Mouse (Mus musculus): ENCODE data around the gene Ikzf3. TPM values are rescaled to one million over a fixed set of nuclear protein-coding genes. Genes with fewer than 3 reads are reported as not detected.

Ikzf3 gene
- polyA plus RNA-seq, 1 experiment from 2014 or later, result 0.20 TPM

DNA sequence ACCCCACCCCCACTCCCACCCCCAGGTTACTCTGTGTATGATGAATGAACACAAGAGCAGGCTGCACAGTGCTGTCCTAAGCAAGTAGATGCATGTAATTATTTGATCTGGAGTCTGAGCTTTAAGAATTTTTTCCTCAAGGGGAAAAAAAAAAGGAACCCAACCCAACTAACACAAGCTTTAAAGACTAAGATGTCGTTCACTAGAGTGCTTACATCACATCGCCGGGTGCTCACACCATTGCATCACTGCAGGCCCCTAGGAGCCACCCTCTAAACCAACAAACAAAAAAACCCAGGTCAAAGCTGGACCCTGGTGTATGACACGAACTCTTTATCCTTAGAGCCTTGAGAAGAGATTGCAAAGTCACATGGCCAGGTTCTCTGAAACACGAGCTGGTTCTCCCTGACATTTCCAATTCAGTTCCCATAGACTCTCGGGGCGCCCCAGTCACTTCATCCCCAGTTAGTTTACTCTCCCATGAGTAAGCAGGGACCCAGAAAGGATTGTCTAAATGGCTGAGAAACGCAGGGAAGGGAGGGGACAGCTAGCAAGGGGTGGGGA is 71.8 kb downstream of the Ikzf3 start:
- Histone ChIP-seq H3K27me3 (replicated peaks; ENCODE audit: insufficient read depth, low read length) (no peaks in the 10 kb centered on the region), H3K9ac (replicated peaks; ENCODE audit: low read depth) (no peak overlapping the region), H3K9me3 (ENCODE audit: low read length) (no peaks in the 10 kb centered on the region), H3K27ac (ENCODE audit: low read length) (no peak overlapping the region), H3K4me2 (replicated peaks; ENCODE audit: low read depth, low read length) (no peak overlapping the region), H3K36me3 (ENCODE audit: insufficient read depth, low read length) (no peaks in the 10 kb centered on the region), H3K4me3 (ENCODE audit: low read depth, low read length) (no peak overlapping the region), H3K4me1 (ENCODE audit: insufficient read depth, low read depth, low read length) (no peaks in the 10 kb centered on the region)
- no peak for DNase-seq (ENCODE audit: low spot score)
- ATAC-seq, result no peak
- WGBS, result 42% methylated on average over 8 of the region's 8 CpGs
- no peak for TF ChIP-seq CTCF (IDR thresholded peaks at IDR 0.05)
- TF ChIP-seq EP300 (IDR thresholded peaks at IDR 0.05), result no peak

DNA sequence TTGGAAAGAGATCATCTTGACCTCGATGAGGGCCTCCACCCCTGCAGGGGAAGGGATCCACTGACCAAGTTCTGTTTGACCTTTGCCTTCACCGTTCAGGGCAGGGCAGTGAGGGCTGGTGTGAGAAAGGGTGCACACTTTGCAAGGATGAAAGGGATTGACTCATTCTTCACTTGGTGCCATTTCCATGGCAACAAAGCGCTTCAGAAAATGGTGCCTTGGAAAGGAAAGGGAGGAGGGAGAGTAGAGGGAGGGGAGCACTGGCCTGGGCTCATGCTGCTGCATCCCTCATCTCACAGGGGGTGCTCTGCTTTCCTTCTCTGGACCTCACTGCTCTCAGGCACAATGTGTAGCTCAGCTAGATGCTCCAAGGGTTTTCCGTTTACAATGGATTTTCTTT is 73.1 kb downstream of the Ikzf3 start:
- Histone ChIP-seq H3K36me3 (ENCODE audit: insufficient read depth, low read length) (no peaks in the 10 kb centered on the region), H3K4me1 (ENCODE audit: insufficient read depth, low read depth, low read length) (no peaks in the 10 kb centered on the region), H3K9ac (replicated peaks; ENCODE audit: low read depth) (no peak overlapping the region), H3K27ac (ENCODE audit: low read length) (no peak overlapping the region), H3K27me3 (replicated peaks; ENCODE audit: insufficient read depth, low read length) (no peaks in the 10 kb centered on the region), H3K4me2 (replicated peaks; ENCODE audit: low read depth, low read length) (no peak overlapping the region), H3K9me3 (ENCODE audit: low read length) (no peaks in the 10 kb centered on the region), H3K4me3 (ENCODE audit: low read depth, low read length) (no peak overlapping the region)
- no peak for DNase-seq (ENCODE audit: low spot score)
- TF ChIP-seq EP300 (IDR thresholded peaks at IDR 0.05) (no peak), CTCF (IDR thresholded peaks at IDR 0.05) (no peak)
- 57% methylated on average over 4 of the region's 4 CpGs for WGBS
- ATAC-seq, result no peak

DNA sequence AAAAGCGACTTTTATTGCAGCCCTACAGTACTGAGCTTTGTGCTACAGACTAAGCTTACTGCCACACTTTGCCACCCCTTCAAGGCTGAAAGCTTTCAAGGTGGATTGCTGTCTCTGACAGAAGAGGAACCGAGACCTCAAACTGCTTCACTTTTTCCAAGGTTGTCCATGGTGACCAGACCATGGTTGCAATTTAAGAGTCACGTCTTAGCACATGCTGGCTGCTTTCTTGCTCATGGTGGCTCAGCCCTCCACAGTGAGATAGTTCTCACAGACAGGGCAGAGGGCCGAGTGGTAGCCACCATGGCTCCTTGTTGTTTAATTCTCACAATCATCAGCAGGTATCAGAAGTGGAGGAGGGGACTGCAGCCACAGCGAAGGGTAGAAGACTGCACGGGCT is 75.0 kb downstream of the Ikzf3 start:
- 62% methylated on average over 6 of the region's 6 CpGs for WGBS
- ATAC-seq (no peak), DNase-seq (ENCODE audit: low spot score) (no peak)
- H3K27ac ChIP-seq (ENCODE audit: low read length), result no peak overlapping the region
- no peaks in the 10 kb centered on the region for H3K9me3 ChIP-seq (ENCODE audit: low read length)
- H3K4me1 ChIP-seq (ENCODE audit: insufficient read depth, low read depth, low read length), result no peaks in the 10 kb centered on the region
- H3K4me3 ChIP-seq (ENCODE audit: low read depth, low read length), result no peak overlapping the region
- H3K36me3 ChIP-seq (ENCODE audit: insufficient read depth, low read length), result no peaks in the 10 kb centered on the region
- H3K27me3 ChIP-seq (replicated peaks; ENCODE audit: insufficient read depth, low read length), result no peaks in the 10 kb centered on the region
- no peak overlapping the region for H3K4me2 ChIP-seq (replicated peaks; ENCODE audit: low read depth, low read length)
- TF ChIP-seq EP300 (IDR thresholded peaks at IDR 0.05) (no peak), CTCF (IDR thresholded peaks at IDR 0.05) (no peak)
- no peak overlapping the region for H3K9ac ChIP-seq (replicated peaks; ENCODE audit: low read depth)

DNA sequence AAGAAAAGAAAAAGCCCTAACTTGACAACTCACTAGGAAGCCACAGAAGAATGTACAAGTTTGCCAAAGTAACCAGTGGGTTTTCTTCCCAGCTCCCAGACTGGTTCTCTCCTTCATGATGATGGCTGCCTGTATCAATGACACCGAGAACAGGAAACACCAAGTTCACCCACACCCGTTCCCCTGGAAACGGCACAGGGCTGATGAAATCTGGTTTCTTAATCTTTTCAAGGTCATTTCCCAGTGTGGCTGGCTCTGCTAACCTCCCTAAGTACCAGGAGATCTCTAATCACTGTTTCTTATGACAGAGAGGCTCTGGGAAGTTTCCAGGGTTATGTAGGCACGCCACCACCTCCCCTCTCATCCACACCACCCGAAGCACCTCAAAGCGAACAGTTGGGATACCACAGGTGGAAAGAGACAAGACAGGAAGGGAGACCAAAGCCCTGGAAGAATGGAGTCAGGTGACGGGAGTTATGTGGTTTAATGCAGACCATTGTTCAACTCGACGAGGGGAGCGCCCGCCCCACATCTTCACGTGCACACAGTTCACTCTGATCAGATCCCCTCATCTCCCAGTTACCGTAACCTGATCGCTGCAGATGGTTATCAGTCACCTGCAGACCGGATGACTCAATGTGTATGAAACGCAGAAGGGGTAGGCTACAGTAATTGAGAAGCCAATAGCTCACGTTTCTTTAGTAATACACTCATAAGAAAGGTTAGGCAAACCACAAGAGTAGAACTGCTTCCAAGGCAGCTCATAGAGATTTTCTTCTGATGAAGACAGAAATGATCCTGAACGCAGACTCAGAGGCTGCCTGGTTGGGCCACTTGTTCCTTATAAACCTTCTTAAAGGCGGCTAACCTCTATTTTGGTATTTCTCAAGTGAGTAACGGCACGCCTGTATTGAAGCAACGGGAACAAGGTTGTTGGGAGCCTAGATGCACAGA is 75.8 kb downstream of the Ikzf3 start:
- no peak overlapping the region for H3K4me3 ChIP-seq (ENCODE audit: low read depth, low read length)
- TF ChIP-seq EP300 (IDR thresholded peaks at IDR 0.05), result no peak
- no peak for TF ChIP-seq CTCF (IDR thresholded peaks at IDR 0.05)
- no peak overlapping the region for H3K4me2 ChIP-seq (replicated peaks; ENCODE audit: low read depth, low read length)
- no peaks in the 10 kb centered on the region for H3K27me3 ChIP-seq (replicated peaks; ENCODE audit: insufficient read depth, low read length)
- no peak overlapping the region for H3K9ac ChIP-seq (replicated peaks; ENCODE audit: low read depth)
- ATAC-seq, result no peak
- DNase-seq (ENCODE audit: low spot score), result no peak
- 47% methylated on average over 22 of the region's 22 CpGs for WGBS
- no peak overlapping the region for H3K27ac ChIP-seq (ENCODE audit: low read length)
- no peaks in the 10 kb centered on the region for H3K9me3 ChIP-seq (ENCODE audit: low read length)
- no peaks in the 10 kb centered on the region for H3K4me1 ChIP-seq (ENCODE audit: insufficient read depth, low read depth, low read length)
- H3K36me3 ChIP-seq (ENCODE audit: insufficient read depth, low read length), result no peaks in the 10 kb centered on the region

DNA sequence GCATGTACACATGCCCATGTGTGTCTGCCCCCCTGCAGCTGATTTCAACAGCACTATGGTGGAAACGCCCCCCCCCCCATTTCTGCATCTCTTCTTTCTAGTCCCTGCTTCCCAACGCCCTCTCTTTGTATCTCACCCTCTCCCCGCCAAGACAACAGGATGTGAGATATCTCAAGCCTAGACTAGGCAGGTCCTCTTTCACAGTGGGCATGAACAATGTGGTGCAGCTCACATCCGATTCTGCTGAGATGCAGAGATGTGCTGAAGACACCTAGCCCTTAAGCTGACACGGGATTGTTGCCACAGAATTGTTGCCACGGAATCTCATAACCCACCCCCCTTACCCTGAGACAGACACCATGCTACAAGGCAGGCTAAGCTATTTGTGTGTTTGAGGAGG is 81.3 kb downstream of the Ikzf3 start:
- Histone ChIP-seq H3K4me3 (ENCODE audit: low read depth, low read length) (no peak overlapping the region), H3K4me2 (replicated peaks; ENCODE audit: low read depth, low read length) (no peak overlapping the region), H3K9me3 (ENCODE audit: low read length) (no peaks in the 10 kb centered on the region), H3K9ac (replicated peaks; ENCODE audit: low read depth) (no peak overlapping the region), H3K4me1 (ENCODE audit: insufficient read depth, low read depth, low read length) (no peaks in the 10 kb centered on the region), H3K36me3 (ENCODE audit: insufficient read depth, low read length) (no peaks in the 10 kb centered on the region), H3K27ac (ENCODE audit: low read length) (no peak overlapping the region), H3K27me3 (replicated peaks; ENCODE audit: insufficient read depth, low read length) (no peaks in the 10 kb centered on the region)
- whole genome bisulfite sequencing, result 62% methylated on average over 6 of the region's 6 CpGs
- no peak for ATAC-seq
- no peak for TF ChIP-seq CTCF (IDR thresholded peaks at IDR 0.05)
- no peak for TF ChIP-seq EP300 (IDR thresholded peaks at IDR 0.05)
- no peak for DNase-seq (ENCODE audit: low spot score)

DNA sequence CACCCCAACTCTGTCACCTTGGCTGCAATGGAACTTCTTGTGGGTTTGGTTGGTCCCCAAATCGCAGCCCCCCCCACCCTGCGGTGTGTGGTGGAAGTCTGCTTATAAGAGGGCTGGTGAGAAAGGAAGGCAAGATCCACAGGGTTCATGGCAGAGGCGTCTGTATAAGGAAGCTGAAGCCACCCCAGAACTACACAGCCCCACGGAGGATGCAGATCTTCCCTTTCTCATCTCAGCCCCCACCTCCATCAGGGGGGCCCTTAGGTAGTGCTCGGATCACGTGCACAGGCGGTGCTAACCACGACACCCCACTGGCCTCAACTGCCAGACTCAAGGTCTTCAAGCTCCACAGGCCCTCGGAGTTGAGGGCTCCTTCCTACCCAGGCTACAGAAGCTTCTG is 81.9 kb downstream of the Ikzf3 start:
- 81% methylated on average over 9 of the region's 9 CpGs for WGBS
- H3K9me3 ChIP-seq (ENCODE audit: low read length), result no peaks in the 10 kb centered on the region
- H3K4me1 ChIP-seq (ENCODE audit: insufficient read depth, low read depth, low read length), result no peaks in the 10 kb centered on the region
- no peak for ATAC-seq
- H3K27ac ChIP-seq (ENCODE audit: low read length), result no peak overlapping the region
- H3K36me3 ChIP-seq (ENCODE audit: insufficient read depth, low read length), result no peaks in the 10 kb centered on the region
- no peak overlapping the region for H3K4me2 ChIP-seq (replicated peaks; ENCODE audit: low read depth, low read length)
- no peak overlapping the region for H3K9ac ChIP-seq (replicated peaks; ENCODE audit: low read depth)
- no peaks in the 10 kb centered on the region for H3K27me3 ChIP-seq (replicated peaks; ENCODE audit: insufficient read depth, low read length)
- H3K4me3 ChIP-seq (ENCODE audit: low read depth, low read length), result no peak overlapping the region
- DNase-seq (ENCODE audit: low spot score), result no peak
- TF ChIP-seq CTCF (IDR thresholded peaks at IDR 0.05) (no peak), EP300 (IDR thresholded peaks at IDR 0.05) (no peak)

All from lung, postnatal 0 days (tissue).